Comparison of ENCODE assay signal across 11 mouse cellular contexts in the genomic region with DNA sequence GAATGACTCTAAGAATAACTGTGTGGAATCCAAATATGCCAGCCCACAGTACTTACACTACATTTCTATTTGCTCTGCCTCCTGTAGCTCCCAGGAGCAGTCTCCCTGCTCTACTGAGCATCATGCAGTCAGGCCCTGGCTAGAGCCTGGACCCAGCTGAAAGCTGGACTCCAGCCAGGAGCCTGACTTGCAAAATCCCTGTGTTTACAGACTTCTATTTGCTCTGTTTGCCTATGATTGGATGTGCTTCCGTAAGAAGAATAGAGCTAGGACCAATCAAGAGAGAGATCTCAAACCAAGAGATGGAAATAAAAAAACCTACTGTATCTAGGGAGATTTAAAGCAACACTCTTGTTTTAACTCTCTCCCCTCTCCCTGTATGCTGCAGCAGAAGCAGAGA.
A peak's percentile ranks its signal among the peaks of the same experiment; 100 is the strongest.
DNase-seq lines count a peak whose midpoint lies in the region; ATAC-seq and TF ChIP-seq lines count a peak whose summit lies in the region.
"Had no signal": no experiment of that assay in that cellular context is flagged by ENCODE, and none has a peak within 500 bp of the region (broad histone marks: within the 10 kb centered on the region; RNA-seq: fewer than 3 reads in every experiment).

No protein-coding gene starts in this region.

- H3K9ac ChIP-seq in forebrain, embryonic 12.5 days: no peak overlapping the region
- H3K9ac ChIP-seq in forebrain, embryonic 11.5 days (ENCODE audit: low read length): no peak overlapping the region
- no peak overlapping the region for H3K9ac ChIP-seq in lung, embryonic 14.5 days
- no peak overlapping the region for H3K9ac ChIP-seq in neural tube, embryonic 14.5 days (replicated peaks; ENCODE audit: low read depth, low read length)

- H3K4me3 ChIP-seq in forebrain, embryonic 12.5 days (replicated peaks): no peak overlapping the region
- H3K4me3 ChIP-seq in forebrain, embryonic 11.5 days (ENCODE audit: low read depth, low read length): no peak overlapping the region
- H3K4me3 ChIP-seq in lung, embryonic 14.5 days (ENCODE audit: low read depth, low read length): no peak overlapping the region
- H3K4me3 ChIP-seq in lung, adult 2 months (replicated peaks; ENCODE audit: extremely low read depth, low read depth, low read length): no peak overlapping the region
- H3K4me3 ChIP-seq in neural tube, embryonic 14.5 days (ENCODE audit: low read depth, low read length): no peak overlapping the region
- H3K4me3 ChIP-seq in heart, embryonic 10.5 days: no peak overlapping the region
- H3K4me3 ChIP-seq: layer of hippocampus, adult 2 months had no signal

- no peak overlapping the region for H3K4me2 ChIP-seq in forebrain, embryonic 12.5 days
- no peak overlapping the region for H3K4me2 ChIP-seq in forebrain, embryonic 11.5 days (ENCODE audit: low read depth, low read length, severe bottlenecking)
- H3K4me2 ChIP-seq in lung, embryonic 14.5 days: no peak overlapping the region
- H3K4me2 ChIP-seq in neural tube, embryonic 14.5 days (ENCODE audit: low read depth, low read length): no peak overlapping the region

- no peaks in the 10 kb centered on the region for H3K27me3 ChIP-seq in forebrain, embryonic 12.5 days
- H3K27me3 ChIP-seq in forebrain, embryonic 11.5 days (ENCODE audit: control insufficient read depth, insufficient read depth, low read length): no peaks in the 10 kb centered on the region
- no peaks in the 10 kb centered on the region for H3K27me3 ChIP-seq in lung, embryonic 14.5 days (ENCODE audit: insufficient read depth, low read length)
- no peaks in the 10 kb centered on the region for H3K27me3 ChIP-seq in neural tube, embryonic 14.5 days (ENCODE audit: control insufficient read depth, insufficient read depth, low read length)
- no peaks in the 10 kb centered on the region for H3K27me3 ChIP-seq in heart, embryonic 10.5 days (ENCODE audit: insufficient read depth, poor library complexity, severe bottlenecking)

- no peaks in the 10 kb centered on the region for H3K9me3 ChIP-seq in forebrain, embryonic 12.5 days
- no peaks in the 10 kb centered on the region for H3K9me3 ChIP-seq in forebrain, embryonic 11.5 days (ENCODE audit: control insufficient read depth, low read length)
- no peaks in the 10 kb centered on the region for H3K9me3 ChIP-seq in lung, embryonic 14.5 days (ENCODE audit: low read depth, low read length)
- no peaks in the 10 kb centered on the region for H3K9me3 ChIP-seq in neural tube, embryonic 14.5 days (ENCODE audit: control insufficient read depth, low read length)
- H3K9me3 ChIP-seq in heart, embryonic 10.5 days: no peaks in the 10 kb centered on the region

- TF ChIP-seq POLR2A in lung, adult 2 months (IDR thresholded peaks at IDR 0.05; ENCODE audit: borderline replicate concordance, extremely low read depth, low read depth, low read length): no peak

- TF ChIP-seq CTCF in lung, embryonic 14.5 days (IDR thresholded peaks at IDR 0.05; ENCODE audit: low read depth): no peak
- TF ChIP-seq CTCF in lung, adult 2 months (IDR thresholded peaks at IDR 0.05; ENCODE audit: insufficient read depth, low read length): no peak

- no peak for DNase-seq in forebrain, embryonic 11.5 days (ENCODE audit: low spot score)
- DNase-seq in lung, embryonic 14.5 days: peak; percentile 90
- DNase-seq in lung, adult 2 months: no peak
- DNase-seq in fibroblast of lung, adult 2 months (ENCODE audit: low read depth): peak; percentile 39
- DNase-seq in heart, postnatal 4 days: no peak
- no peak for DNase-seq in heart, embryonic 10.5 days (ENCODE audit: low spot score)

- no peaks in the 10 kb centered on the region for H3K36me3 ChIP-seq in forebrain, embryonic 12.5 days (replicated peaks)
- no peaks in the 10 kb centered on the region for H3K36me3 ChIP-seq in forebrain, embryonic 11.5 days (ENCODE audit: control insufficient read depth, insufficient read depth, low read length)
- no peaks in the 10 kb centered on the region for H3K36me3 ChIP-seq in lung, embryonic 14.5 days (ENCODE audit: insufficient read depth)
- H3K36me3 ChIP-seq in neural tube, embryonic 14.5 days (ENCODE audit: control insufficient read depth, insufficient read depth, low read length): no peaks in the 10 kb centered on the region
- no peaks in the 10 kb centered on the region for H3K36me3 ChIP-seq in heart, embryonic 10.5 days

- no peak overlapping the region for H3K27ac ChIP-seq in forebrain, embryonic 12.5 days
- H3K27ac ChIP-seq in forebrain, embryonic 11.5 days (ENCODE audit: low read depth, low read length): no peak overlapping the region
- no peak overlapping the region for H3K27ac ChIP-seq in lung, embryonic 14.5 days (ENCODE audit: low read depth)
- no peak overlapping the region for H3K27ac ChIP-seq in neural tube, embryonic 14.5 days (ENCODE audit: low read depth, low read length)
- H3K27ac ChIP-seq in heart, embryonic 10.5 days: no peak overlapping the region
- H3K27ac ChIP-seq: layer of hippocampus, adult 2 months; macrophage had no signal

- peak; percentile 57; the same call in 1 of the 2 replicates for ATAC-seq in forebrain, embryonic 12.5 days (ENCODE audit: low FRiP score)
- no peak for ATAC-seq in forebrain, embryonic 11.5 days (replicated peaks; ENCODE audit: low FRiP score)
- ATAC-seq in lung, embryonic 14.5 days (ENCODE audit: insufficient read depth): peak; percentile 99
- ATAC-seq in neural tube, embryonic 14.5 days (ENCODE audit: low read depth): peak; percentile 91
- ATAC-seq: activated CD4-positive, CD25-positive, alpha-beta regulatory T cell, adult 4 months had no signal

- 50% methylated on average over 1 of the region's 1 CpGs for WGBS in forebrain, embryonic 12.5 days
- 73% methylated on average over 1 of the region's 1 CpGs for WGBS in forebrain, embryonic 11.5 days
- WGBS in lung, embryonic 14.5 days: 38% methylated on average over 1 of the region's 1 CpGs
- 40% methylated on average over 1 of the region's 1 CpGs for WGBS in lung, adult 2 months
- 52% methylated on average over 1 of the region's 1 CpGs for WGBS in neural tube, embryonic 14.5 days
- 69% methylated on average over 1 of the region's 1 CpGs for WGBS in heart, embryonic 10.5 days

- no peaks in the 10 kb centered on the region for H3K4me1 ChIP-seq in forebrain, embryonic 12.5 days
- no peaks in the 10 kb centered on the region for H3K4me1 ChIP-seq in forebrain, embryonic 11.5 days (replicated peaks; ENCODE audit: control insufficient read depth, insufficient read depth, low read length)
- no peaks in the 10 kb centered on the region for H3K4me1 ChIP-seq in lung, embryonic 14.5 days (ENCODE audit: insufficient read depth)
- H3K4me1 ChIP-seq in lung, adult 2 months (ENCODE audit: control insufficient read depth, insufficient read depth, low read length): no peaks in the 10 kb centered on the region
- no peaks in the 10 kb centered on the region for H3K4me1 ChIP-seq in neural tube, embryonic 14.5 days (ENCODE audit: control insufficient read depth, insufficient read depth, low read length)
- H3K4me1 ChIP-seq in heart, embryonic 10.5 days: no peaks in the 10 kb centered on the region

Comparison
In these comparisons a context has a peak if more than half of its experiments do, and no peak if none do; other contexts are left out.
1. DNase-seq: peak in lung, embryonic 14.5 days (single experiment) and fibroblast of lung, adult 2 months (single experiment); none in forebrain, embryonic 11.5 days (single experiment), lung, adult 2 months (single experiment), heart, postnatal 4 days (single experiment) and heart, embryonic 10.5 days (single experiment).